Mouse (Mus musculus): Measurements from ENCODE around the gene Fth1. TPM values are rescaled to one million over a fixed set of nuclear protein-coding genes. Genes with fewer than 3 reads are reported as not detected.

Fth1 gene
- 3,084 TPM for polyA plus RNA-seq (2015; fragmentation: Illumina TruSeq; extraction: RNeasy Lipid Tissue Mini Kit (QIAGEN cat#74804); ENCODE audit: insufficient read depth, low replicate concordance)

DNA sequence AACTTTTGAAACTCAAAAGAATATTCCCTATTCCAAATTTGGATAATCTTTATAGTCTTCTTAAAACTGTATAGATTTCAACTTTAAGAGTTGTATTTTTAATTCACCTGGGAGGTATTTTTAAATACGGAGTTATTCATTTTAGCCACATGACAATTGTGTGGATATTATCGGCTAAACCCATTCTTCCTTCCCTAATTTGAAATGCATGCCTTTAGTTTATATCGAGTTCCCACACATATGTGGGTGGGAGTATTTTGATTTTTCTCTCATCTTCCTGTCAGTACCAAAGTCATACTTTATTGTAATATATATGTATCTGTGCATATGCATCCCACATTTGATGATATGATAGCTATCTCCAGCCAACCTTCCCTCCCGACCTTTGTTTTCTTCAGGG is at the start of gene Fth1:
Fth1 (plus strand) TSS at position 341 of the 400 bp plus-strand sequence.

DNA sequence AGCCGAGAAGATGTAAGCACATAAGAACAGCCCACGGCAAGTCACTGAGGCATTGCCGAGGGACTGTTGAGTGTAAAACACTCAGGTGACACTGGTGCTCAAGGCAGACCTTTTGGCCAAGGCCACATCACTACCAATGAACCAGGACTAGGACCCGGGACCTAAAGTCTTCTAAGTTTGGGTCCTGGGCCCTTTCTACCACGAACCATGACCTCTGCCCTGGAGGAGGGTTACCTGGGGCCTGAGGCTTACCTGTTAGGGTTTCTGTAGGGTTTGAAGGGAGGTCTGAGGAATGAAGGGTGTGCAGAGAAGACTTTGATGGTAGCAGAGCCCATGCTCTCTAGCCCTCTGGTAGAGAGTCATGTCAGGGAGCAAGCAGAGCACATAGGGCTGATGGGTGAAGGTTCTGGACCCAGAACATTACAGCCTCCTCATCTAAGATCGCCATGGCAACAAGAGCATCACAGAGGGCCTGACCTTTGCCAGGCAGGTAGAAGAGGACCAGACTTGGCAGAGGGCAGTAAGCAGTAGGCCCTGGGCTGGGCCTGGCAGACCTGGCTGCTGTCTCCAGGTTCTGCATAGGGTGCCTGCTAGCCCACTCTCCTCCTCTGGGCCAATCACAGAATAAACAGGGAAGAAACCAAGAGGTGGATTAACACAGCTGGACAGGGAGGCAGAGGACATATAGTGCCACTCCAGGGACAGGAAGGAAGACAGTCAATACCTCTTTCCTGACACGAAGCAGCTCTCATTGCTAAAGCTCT is 21.0 kb downstream of the Fth1 start, which contains the start of the genes Best1 and Rab3il1:
Best1 (minus strand) TSS at position 428 of the 764 bp plus-strand sequence.
Rab3il1 (plus strand) TSS at position 464 of the 764 bp plus-strand sequence.

Other genes with a start within 250 kb of the Fth1 start
- gene Scgb2a2, start 133.0 kb upstream of the Fth1 start, polyA plus RNA-seq (2015; fragmentation: Illumina TruSeq; extraction: RNeasy Lipid Tissue Mini Kit (QIAGEN cat#74804); ENCODE audit: insufficient read depth, low replicate concordance), result not detected
- gene Incenp, start 81.0 kb upstream of the Fth1 start, polyA plus RNA-seq (2015; fragmentation: Illumina TruSeq; extraction: RNeasy Lipid Tissue Mini Kit (QIAGEN cat#74804); ENCODE audit: insufficient read depth, low replicate concordance), result 43.2 TPM
- gene Best1, start 21.0 kb downstream of the Fth1 start, polyA plus RNA-seq (2015; fragmentation: Illumina TruSeq; extraction: RNeasy Lipid Tissue Mini Kit (QIAGEN cat#74804); ENCODE audit: insufficient read depth, low replicate concordance), result 0.22 TPM
- gene Rab3il1, start 21.1 kb downstream of the Fth1 start, polyA plus RNA-seq (2015; fragmentation: Illumina TruSeq; extraction: RNeasy Lipid Tissue Mini Kit (QIAGEN cat#74804); ENCODE audit: insufficient read depth, low replicate concordance), result 16.4 TPM
- 6.7 TPM for gene Fads3, start 61.0 kb downstream of the Fth1 start, polyA plus RNA-seq (2015; fragmentation: Illumina TruSeq; extraction: RNeasy Lipid Tissue Mini Kit (QIAGEN cat#74804); ENCODE audit: insufficient read depth, low replicate concordance)
- 7.3 TPM for gene Fads2, start 121.1 kb downstream of the Fth1 start, polyA plus RNA-seq (2015; fragmentation: Illumina TruSeq; extraction: RNeasy Lipid Tissue Mini Kit (QIAGEN cat#74804); ENCODE audit: insufficient read depth, low replicate concordance)
- 22.3 TPM for gene Fads1, start 202.3 kb downstream of the Fth1 start, polyA plus RNA-seq (2015; fragmentation: Illumina TruSeq; extraction: RNeasy Lipid Tissue Mini Kit (QIAGEN cat#74804); ENCODE audit: insufficient read depth, low replicate concordance)
- gene Tmem258, start 223.4 kb downstream of the Fth1 start, polyA plus RNA-seq (2015; fragmentation: Illumina TruSeq; extraction: RNeasy Lipid Tissue Mini Kit (QIAGEN cat#74804); ENCODE audit: insufficient read depth, low replicate concordance), result 128 TPM
- 20.8 TPM for gene Fen1, start 223.6 kb downstream of the Fth1 start, polyA plus RNA-seq (2015; fragmentation: Illumina TruSeq; extraction: RNeasy Lipid Tissue Mini Kit (QIAGEN cat#74804); ENCODE audit: insufficient read depth, low replicate concordance)